Mouse (Mus musculus) cerebellum, adult 2 months (tissue): ENCODE measurements around the gene Stat5a.

Experiments
- CTCF ChIP-seq: fragments of 200-500 bp; IDR thresholded peaks from 2 replicates; pipeline ENCODE4 v1.5.1; 2011; ENCODE audit warnings: low read depth, mild to moderate bottlenecking, control low read depth, low read length, moderate library complexity, borderline replicate concordance; ENCODE audit not compliant: insufficient read depth
- POLR2A ChIP-seq: fragments of 200-500 bp; IDR thresholded peaks from 2 replicates; pipeline ENCODE4 v1.6.1; 2011; ENCODE audit warnings: low read length, control low read depth, borderline replicate concordance; ENCODE audit not compliant: insufficient read depth

GRCm38 (mm10) chr11:100819048-100819447 lies 40.1 kb upstream of the Stat5a start:
- no peak for TF ChIP-seq CTCF
- TF ChIP-seq POLR2A, result no peak
